Mouse (Mus musculus) cerebellum, adult 9-11 months (tissue): Measurements from ENCODE around the gene Hibch.
"Not testable (repeated sequence)": the region's sequence is repeated elsewhere in the genome, so short reads cannot be mapped to it uniquely, and the experiment has no call there.

Source experiments
- DNase-seq: peaks from one replicate; pipeline ENCODE4 v3.0.0; 2022

The Hibch gene

DNA sequence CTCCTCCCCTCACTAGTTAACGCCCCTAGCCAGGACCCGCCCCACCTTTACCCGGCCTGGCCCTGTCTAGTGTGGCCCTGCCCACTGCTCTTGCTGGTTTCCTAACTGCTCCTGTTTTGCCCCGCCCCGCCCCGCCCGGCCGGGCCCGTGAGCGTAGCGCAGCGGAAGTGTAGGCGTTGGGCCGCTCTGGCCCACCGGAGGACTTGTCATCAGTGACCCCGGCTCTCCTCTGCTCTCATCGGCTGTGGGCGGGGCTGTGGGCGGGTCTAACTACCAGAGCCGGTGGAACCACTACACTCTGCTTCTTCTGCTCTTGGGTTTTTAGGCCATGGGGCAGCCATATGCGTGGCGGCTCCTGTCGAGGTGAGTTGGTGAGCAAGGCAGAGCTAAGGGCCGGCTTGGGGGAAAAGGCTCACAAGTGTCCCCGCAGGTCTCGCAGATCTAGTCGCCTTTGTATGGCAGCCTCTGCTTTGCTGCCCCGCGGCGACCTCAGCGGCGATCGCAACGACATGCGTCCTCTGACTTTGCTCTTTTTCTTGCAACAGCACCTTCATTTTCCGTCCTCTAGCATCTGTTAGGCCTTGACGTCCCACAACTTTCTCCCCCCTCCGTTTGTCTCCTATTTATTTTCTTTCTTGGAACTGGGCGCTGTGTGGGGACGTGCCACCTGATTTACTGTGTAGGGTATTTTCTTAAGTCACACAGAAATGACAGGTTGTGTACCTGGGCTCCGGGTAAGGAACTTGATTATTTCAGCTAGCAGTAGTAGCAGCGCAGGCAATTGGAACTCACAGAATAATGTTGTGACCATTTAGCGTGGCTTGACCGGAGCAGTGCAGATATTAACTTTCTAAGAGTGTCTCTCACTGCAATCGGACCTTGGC, at the start of gene Hibch:
Gene Hibch, plus strand, starts transcription at position 148 of the 884 bp plus-strand sequence.
- DNase-seq = peak; percentile 99

DNA sequence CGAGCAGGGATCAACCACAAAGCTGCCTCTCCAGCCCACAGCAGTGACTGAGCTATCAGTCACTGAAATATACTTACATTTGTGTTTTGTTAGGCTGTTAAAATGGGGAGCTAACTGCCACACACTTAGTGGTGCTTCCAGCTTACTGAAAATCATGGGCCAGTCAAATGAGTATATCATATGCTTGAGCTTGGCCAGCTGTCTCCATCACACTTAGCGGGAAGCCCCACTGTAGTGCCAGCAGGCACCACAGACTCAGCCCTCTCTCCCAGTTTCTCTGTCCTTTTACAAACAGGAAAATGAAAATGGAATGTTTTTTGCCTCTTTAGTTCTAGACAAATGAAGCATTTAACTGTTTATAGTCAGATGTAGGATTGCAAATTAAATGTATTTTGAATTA, 48.8 kb upstream of the Hibch start:
- DNase-seq = no peak

DNA sequence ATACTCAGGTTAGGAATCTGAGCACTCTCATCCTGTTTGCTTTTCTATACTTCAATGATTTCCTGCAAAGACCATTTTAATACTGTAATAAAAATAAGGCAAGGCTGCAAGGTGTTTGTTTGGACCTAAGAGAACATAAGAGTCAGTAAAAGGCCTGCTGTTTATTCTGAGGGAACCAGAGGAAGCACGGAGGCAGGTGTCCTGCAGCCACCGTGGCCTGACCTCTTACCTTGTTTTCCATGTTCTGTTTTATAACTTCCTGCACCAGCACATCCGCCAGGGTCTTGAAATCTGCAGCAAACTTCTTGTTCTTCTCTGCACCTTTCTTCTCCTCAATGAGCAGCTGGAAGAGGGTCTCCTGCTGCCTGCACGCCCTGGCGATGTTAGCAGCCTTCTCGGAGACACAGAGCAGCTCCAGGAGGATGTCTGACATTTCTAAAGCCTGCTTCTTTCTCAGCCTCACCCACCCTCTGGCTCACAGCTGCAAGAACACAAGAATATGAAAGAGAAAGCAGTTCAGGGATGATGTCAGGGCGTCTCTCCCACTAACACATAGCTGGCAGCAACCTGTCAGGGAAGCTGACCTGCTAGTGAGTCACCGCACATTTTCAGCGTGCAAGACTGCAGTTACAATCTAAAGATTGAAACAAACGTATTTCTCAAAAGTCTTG, 45.5 kb upstream of the Hibch start:
- DNase-seq = no peak

GRCm38 (mm10) chr1:52799772-52800171, 45.0 kb upstream of the Hibch start:
- DNase-seq = peak; percentile 47

GRCm38 (mm10) chr1:52800340-52800740, 44.4 kb upstream of the Hibch start:
- DNase-seq = no peak

DNA sequence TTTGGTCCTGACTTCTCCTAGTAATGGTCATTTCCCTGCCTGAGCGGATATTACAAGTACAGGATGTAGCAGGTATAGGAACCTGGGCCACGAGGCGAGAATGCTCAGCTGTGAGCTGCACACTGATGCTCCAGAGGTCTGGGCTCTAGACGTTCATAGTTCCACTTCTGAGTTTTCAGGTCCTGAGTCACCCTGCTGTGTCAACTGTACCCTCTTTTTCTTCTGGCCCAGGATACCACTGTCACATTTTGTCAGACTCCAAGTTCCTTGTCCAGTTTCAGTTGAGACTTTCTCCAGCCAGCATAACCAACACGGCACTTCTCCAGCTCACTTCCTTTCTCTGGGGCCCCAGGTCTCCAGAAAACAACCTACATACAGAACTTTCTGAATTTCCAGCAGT, 43.1 kb upstream of the Hibch start:
- no peak for DNase-seq

GRCm38 (mm10) chr1:52802406-52802975, 42.2 kb upstream of the Hibch start:
- DNase-seq = no peak

DNA sequence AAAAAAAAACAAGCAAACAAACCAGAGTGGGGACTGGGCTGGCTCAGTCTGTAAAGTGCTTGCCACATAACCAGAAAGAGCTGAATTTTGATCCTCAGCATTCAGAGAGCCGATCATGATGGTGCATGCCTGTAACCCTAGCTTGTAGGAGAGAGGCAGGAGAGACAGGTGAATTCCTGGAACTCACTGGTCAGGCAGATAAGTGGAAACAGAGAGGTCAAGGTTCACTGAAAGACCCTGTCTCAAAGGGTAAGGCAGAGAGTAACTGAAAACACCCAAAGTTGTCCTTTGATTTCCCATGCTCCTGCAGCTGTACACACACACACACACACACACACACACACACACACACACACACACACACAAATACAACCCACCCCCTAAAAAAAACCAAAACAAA, 39.7 kb upstream of the Hibch start:
- DNase-seq = no peak

GRCm38 (mm10) chr1:52808456-52808855, 36.3 kb upstream of the Hibch start:
- DNase-seq = no peak

- peak; percentile 59 for DNase-seq
These were observed 28.4 kb upstream of the Hibch start for GRCm38 (mm10) chr1:52816232-52816891.

- DNase-seq = peak; percentile 91
These were observed 27.6 kb upstream of the Hibch start, which contains the start of gene Inpp1 for GRCm38 (mm10) chr1:52816910-52817812. Gene Inpp1 (minus strand): TSS chr1:52817688.

GRCm38 (mm10) chr1:52817813-52818147, 26.9 kb upstream of the Hibch start:
- no peak for DNase-seq

GRCm38 (mm10) chr1:52839099-52839498, 5.6 kb upstream of the Hibch start:
- DNase-seq = no peak

GRCm38 (mm10) chr1:52844354-52844753, 375 bp upstream of the Hibch start:
- DNase-seq = no peak

DNA sequence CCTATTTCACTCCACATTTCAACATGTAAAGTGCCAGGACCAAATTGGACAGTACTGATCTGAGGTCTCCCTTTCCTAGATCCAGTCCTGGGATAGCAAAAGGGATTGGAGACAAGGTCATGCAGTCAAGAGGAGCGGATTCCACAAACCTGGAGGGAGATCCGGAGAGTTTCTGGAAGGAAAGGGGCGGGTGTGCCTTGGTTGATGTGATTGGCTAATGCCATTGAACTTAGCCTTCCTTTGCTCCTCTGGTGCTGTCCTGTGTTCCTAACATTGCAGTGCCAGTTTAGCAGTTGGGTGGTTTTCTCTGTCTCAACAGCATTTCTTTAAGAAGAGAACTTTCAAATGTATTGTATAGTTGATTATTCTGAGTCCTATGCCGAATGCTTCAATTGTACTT, 1.8 kb downstream of the Hibch start:
- DNase-seq = no peak

GRCm38 (mm10) chr1:52849422-52849821, 4.7 kb downstream of the Hibch start:
- no peak for DNase-seq

DNA sequence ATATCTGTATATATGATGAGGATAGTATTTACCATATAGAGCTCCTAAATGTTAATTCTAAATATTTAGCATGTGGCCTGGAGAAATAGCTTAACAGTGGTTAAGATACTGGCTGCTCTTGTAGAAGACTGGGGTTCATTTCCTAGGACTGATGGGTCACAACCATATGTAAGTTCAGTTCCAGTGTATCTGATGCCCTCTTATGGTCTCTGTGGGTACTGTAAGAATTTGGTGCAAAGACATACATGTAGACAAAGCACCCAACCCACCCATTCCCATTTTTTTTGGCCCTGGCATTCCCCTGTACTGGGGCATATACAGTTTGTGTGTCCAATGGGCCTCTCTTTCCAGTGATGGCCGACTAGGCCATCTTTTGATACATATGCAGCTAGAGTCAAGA, 9.3 kb downstream of the Hibch start:
- DNase-seq = not testable (repeated sequence)

DNA sequence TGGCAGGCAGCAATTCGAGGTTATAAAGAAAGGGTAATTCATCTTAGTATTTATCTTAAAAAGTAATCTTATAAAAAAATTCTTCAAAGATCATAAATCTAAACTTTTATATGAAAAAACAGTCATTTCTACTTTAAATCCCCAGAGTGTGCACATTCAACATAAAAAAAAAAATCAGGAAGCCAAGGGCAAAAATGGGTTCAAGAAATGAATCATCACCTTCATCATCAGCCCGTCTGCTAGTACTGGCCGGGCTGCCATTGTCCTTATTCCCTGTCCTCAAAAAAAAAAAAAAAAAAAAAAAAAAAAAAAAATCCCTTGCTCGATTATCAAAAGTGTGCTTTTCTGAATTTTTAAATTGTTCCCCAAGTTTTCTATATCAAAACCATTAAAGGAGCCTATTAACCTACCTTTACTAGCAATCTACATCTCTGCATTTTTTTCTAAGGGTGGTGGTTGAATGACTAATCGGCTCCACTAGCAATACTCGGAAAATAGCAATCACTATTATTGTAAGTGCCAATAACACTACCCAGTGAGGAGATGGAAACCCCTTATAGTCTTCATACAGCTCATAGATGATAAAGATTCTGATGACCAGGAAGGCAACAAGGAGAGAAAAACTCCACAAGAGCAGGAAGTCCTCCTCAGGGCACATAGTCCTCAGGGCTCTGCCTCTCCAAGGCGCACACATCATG, 11.3 kb downstream of the Hibch start:
- no peak for DNase-seq

- no peak for DNase-seq
These were observed 19.5 kb downstream of the Hibch start for GRCm38 (mm10) chr1:52864220-52864619.

DNA sequence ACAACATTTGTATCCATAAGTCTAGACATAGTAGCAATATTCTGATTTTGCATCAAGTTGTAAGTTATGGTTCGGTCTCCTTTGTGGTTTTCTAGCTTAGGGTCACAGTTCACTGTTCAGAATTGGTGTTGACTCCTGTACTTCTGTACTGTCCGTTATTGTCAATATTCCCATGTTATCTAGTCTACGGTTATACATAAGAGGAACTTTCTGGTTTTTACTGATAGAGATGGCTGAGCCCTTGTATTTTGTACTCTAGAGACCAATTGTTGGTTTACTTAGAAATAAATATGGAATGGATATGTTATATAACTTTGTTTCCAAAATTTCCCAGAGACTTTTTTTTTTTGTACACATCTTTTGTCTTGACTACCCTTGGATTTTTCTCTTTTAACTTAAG, 21.3 kb downstream of the Hibch start:
- DNase-seq = no peak

GRCm38 (mm10) chr1:52867876-52868275, 23.1 kb downstream of the Hibch start:
- DNase-seq = peak; percentile 14

- DNase-seq = no peak
These were observed 39.5 kb downstream of the Hibch start for GRCm38 (mm10) chr1:52884208-52884607.
